Mouse (Mus musculus) hindbrain, postnatal 0 days (tissue): ENCODE results near the gene Lfng. TPM values are rescaled to one million over a fixed set of nuclear protein-coding genes. Genes with fewer than 3 reads are reported as not detected.

ENCODE experiments used
- ATAC-seq: fragments of 200-750 bp; cut with Nextera tagmentation; 2 replicates; pipeline ENCODE4 v1.8.0; 2017; ENCODE audit warnings: mild to moderate bottlenecking, moderate TSS enrichment, moderate library complexity
- DNase-seq: peaks from one replicate; pipeline ENCODE4 v3.0.0-alpha.2; 2015; ENCODE audit warnings: low spot score
- H3K27ac ChIP-seq: fragments of 300-500 bp; sonication (generic); 2 replicates; pipeline ENCODE4 v1.5.1; 2014; ENCODE audit warnings: mild to moderate bottlenecking
- H3K27me3 ChIP-seq: fragments of 300-500 bp; sonication (generic); 2 replicates; pipeline ENCODE4 v1.6.1; 2014; ENCODE audit warnings: low read length, mixed read lengths; ENCODE audit not compliant: insufficient read depth
- H3K36me3 ChIP-seq: fragments of 300-500 bp; sonication (generic); 2 replicates; pipeline ENCODE4 v1.6.1; 2014; ENCODE audit warnings: low read length, mixed read lengths; ENCODE audit not compliant: insufficient read depth
- H3K4me1 ChIP-seq: fragments of 300-500 bp; sonication (generic); 2 replicates; pipeline ENCODE4 v1.6.1; 2014; ENCODE audit warnings: antibody characterized with exemption, low read length, mixed read lengths; ENCODE audit not compliant: insufficient read depth
- H3K4me2 ChIP-seq: fragments of 300-500 bp; sonication (generic); 2 replicates; pipeline ENCODE4 v1.6.1; 2014; ENCODE audit warnings: low read depth, mild to moderate bottlenecking, low read length, moderate library complexity, mixed read lengths
- H3K4me3 ChIP-seq: fragments of 300-500 bp; sonication (generic); 2 replicates; pipeline ENCODE4 v1.5.1; 2014; ENCODE audit warnings: low read length
- H3K9ac ChIP-seq: fragments of 300-500 bp; sonication (generic); replicated peaks from 2 replicates; pipeline ENCODE4 v1.6.1; 2014; ENCODE audit warnings: mild to moderate bottlenecking, low read length, moderate library complexity, mixed read lengths
- H3K9me3 ChIP-seq: fragments of 300-500 bp; sonication (generic); 2 replicates; pipeline ENCODE4 v1.6.1; 2016; ENCODE audit warnings: low read length, mixed read lengths
- CTCF ChIP-seq: IDR thresholded peaks from 2 replicates; pipeline ENCODE4 v1.5.1; 2016; ENCODE audit warnings: antibody characterized with exemption, control low read depth, low read depth
- WGBS: fragments of 180-500 bp; shearing (Covaris S2); extraction: QIAGEN DNeasy Blood & Tissue Kit; methylation state at CpG from one replicate; pipeline ENCODE4 v1.1.7; 2014; 5-methylcytosine and 5-hydroxymethylcytosine counted together
- polyA plus RNA-seq: library from polyadenylated mRNA; unstranded; fragments of >200 nt; fragmentation: Nextera tagmentation; extraction: Ambion mirVana; gene quantifications from 2 replicates; pipeline ENCODE4 v1.2.1, GENCODE M21; 2015
- total RNA-seq: library from RNA; depleted of rRNA; stranded (reverse); fragments of >200 nt; gene quantifications from 2 replicates; pipeline ENCODE4 v1.2.3, GENCODE M21; 2014

The Lfng gene
- total and polyA plus RNA-seq, 2 experiments from 2014 or later = 29.7 to 81.4 TPM

GRCm38 (mm10) chr5:140652587-140652986 is 45.5 kb downstream of the Lfng start:
- Histone ChIP-seq H3K4me1 (0 out of 2 replicates have a peak, but pooled peaks cover 8% of the 10 kb centered on the region), H3K9ac (no peak overlapping the region), H3K27me3 (no peaks in the 10 kb centered on the region), H3K27ac (no peak overlapping the region), H3K9me3 (no peaks in the 10 kb centered on the region), H3K36me3 (no peaks in the 10 kb centered on the region), H3K4me3 (no peak overlapping the region), H3K4me2 (no peak overlapping the region)
- WGBS = 47% methylated on average over 7 of the region's 7 CpGs
- DNase-seq (no peak), ATAC-seq (no peak)
- TF ChIP-seq CTCF = no peak

GRCm38 (mm10) chr5:140654096-140654845 is 47.2 kb downstream of the Lfng start:
- Histone ChIP-seq H3K27ac (no peak overlapping the region), H3K36me3 (no peaks in the 10 kb centered on the region), H3K4me1 (0 out of 2 replicates have a peak, but pooled peaks cover 8% of the 10 kb centered on the region), H3K4me3 (no peak overlapping the region), H3K9me3 (no peaks in the 10 kb centered on the region), H3K4me2 (no peak overlapping the region), H3K9ac (no peak overlapping the region), H3K27me3 (no peaks in the 10 kb centered on the region)
- ATAC-seq = no peak
- 82% methylated on average over 15 of the region's 15 CpGs for WGBS
- TF ChIP-seq CTCF = no peak
- no peak for DNase-seq

GRCm38 (mm10) chr5:140659607-140660272 is 52.6 kb downstream of the Lfng start:
- no peaks in the 10 kb centered on the region for H3K9me3 ChIP-seq
- peaks cover 10% of the 10 kb centered on the region; the same call in 1 of the 2 replicates for H3K4me1 ChIP-seq
- no peak overlapping the region for H3K4me3 ChIP-seq
- H3K36me3 ChIP-seq = 0 out of 2 replicates have a peak, but pooled peaks cover 3% of the 10 kb centered on the region
- TF ChIP-seq CTCF = no peak
- 16% methylated on average over 16 of the region's 16 CpGs for WGBS
- no peaks in the 10 kb centered on the region for H3K27me3 ChIP-seq
- 0 out of 2 replicates have a peak overlapping the region, but pooled peaks have one; percentile 3 for H3K4me2 ChIP-seq
- peak overlapping the region; percentile 81 for H3K27ac ChIP-seq
- peak; percentile 90 for DNase-seq
- peak; percentile 92 for ATAC-seq
- H3K9ac ChIP-seq = no peak overlapping the region

GRCm38 (mm10) chr5:140660398-140660797 is 53.3 kb downstream of the Lfng start:
- no peaks in the 10 kb centered on the region for H3K27me3 ChIP-seq
- no peak for TF ChIP-seq CTCF
- 0 out of 2 replicates have a peak, but pooled peaks cover 9% of the 10 kb centered on the region for H3K36me3 ChIP-seq
- WGBS = 47% methylated on average over 1 of the region's 1 CpGs
- ATAC-seq (no peak), DNase-seq (no peak)
- H3K4me2 ChIP-seq = no peak overlapping the region
- H3K4me1 ChIP-seq = peaks cover 10% of the 10 kb centered on the region; the same call in 1 of the 2 replicates
- peak overlapping the region; percentile 81 for H3K27ac ChIP-seq
- H3K4me3 ChIP-seq = no peak overlapping the region
- H3K9me3 ChIP-seq = no peaks in the 10 kb centered on the region
- H3K9ac ChIP-seq = no peak overlapping the region

GRCm38 (mm10) chr5:140661427-140661826 is 54.3 kb downstream of the Lfng start:
- H3K36me3 ChIP-seq = peaks cover 20% of the 10 kb centered on the region; the same call in 1 of the 2 replicates
- no peak for ATAC-seq
- H3K9me3 ChIP-seq = no peaks in the 10 kb centered on the region
- H3K27ac ChIP-seq = no peak overlapping the region; the same call in 1 of the 2 replicates
- no peak for DNase-seq
- no peak overlapping the region for H3K9ac ChIP-seq
- 72% methylated on average over 8 of the region's 8 CpGs for WGBS
- no peak for TF ChIP-seq CTCF
- no peak overlapping the region for H3K4me3 ChIP-seq
- H3K4me1 ChIP-seq = peaks cover 10% of the 10 kb centered on the region; the same call in 1 of the 2 replicates
- no peaks in the 10 kb centered on the region for H3K27me3 ChIP-seq
- H3K4me2 ChIP-seq = no peak overlapping the region

- no peak overlapping the region for H3K4me2 ChIP-seq
- H3K9me3 ChIP-seq = no peaks in the 10 kb centered on the region
- ATAC-seq = no peak
- DNase-seq = no peak
- no peak for TF ChIP-seq CTCF
- no peaks in the 10 kb centered on the region for H3K27me3 ChIP-seq
- WGBS = 53% methylated on average over 12 of the region's 12 CpGs
- H3K4me1 ChIP-seq = peaks cover 10% of the 10 kb centered on the region; the same call in 1 of the 2 replicates
- H3K36me3 ChIP-seq = peaks cover 20% of the 10 kb centered on the region; the same call in 1 of the 2 replicates
- peak overlapping the region; percentile 45; the same call in 1 of the 2 replicates for H3K27ac ChIP-seq
- H3K9ac ChIP-seq = no peak overlapping the region
- no peak overlapping the region for H3K4me3 ChIP-seq
These were observed 54.9 kb downstream of the Lfng start for GRCm38 (mm10) chr5:140661875-140662643.
